Mouse (Mus musculus): ENCODE results near the gene Tex35. TPM values are rescaled to one million over a fixed set of nuclear protein-coding genes. Genes with fewer than 3 reads are reported as not detected.

Tex35 gene
- not detected in 2 replicates for total RNA-seq (2012; rRNA removed)

DNA sequence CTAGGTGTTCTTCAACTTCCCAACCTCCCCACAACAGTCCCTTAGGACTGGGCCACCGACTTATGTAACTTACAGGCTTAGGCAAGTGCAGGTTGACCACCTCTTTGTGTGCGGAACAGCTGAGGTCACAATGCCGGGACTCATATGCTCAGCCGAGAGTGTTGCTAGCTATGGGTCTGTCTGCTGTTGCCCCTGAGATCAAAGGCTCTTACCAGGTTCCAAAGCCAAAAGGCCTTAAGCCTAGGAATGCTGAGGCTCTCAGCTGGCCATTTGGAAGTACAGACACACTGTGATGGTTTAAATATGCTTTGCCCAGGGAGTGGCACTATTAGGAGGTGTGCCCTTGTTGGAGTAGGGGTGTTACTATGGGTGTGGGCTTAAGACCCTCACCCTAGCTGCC is at the start of gene Tex35:
TSS of gene Tex35 (minus strand) at position 101 of the 400 bp plus-strand sequence.
- H3K9me3 ChIP-seq (ENCODE audit: control insufficient read depth, insufficient read depth, low read depth, low read length): no peaks in the 10 kb centered on the region
- in situ Hi-C loops (cut with MboI; ENCODE audit: low sequenced_read_pairs in 2 of 2, unreplicated experiment in 2 of 2): no loop called here
- H3K4me3 ChIP-seq (ENCODE audit: insufficient read depth in 1 of 2, low read depth in 1 of 2, low read length in 2 of 2, poor library complexity in 1 of 2, severe bottlenecking in 1 of 2): no peak within 1 kb of the TSS
- no peaks in the 10 kb centered on the region for H3K4me1 ChIP-seq (ENCODE audit: control insufficient read depth in 2 of 2, insufficient read depth in 2 of 2, low read length in 2 of 2, poor library complexity in 1 of 2)
- H3K36me3 ChIP-seq (ENCODE audit: control insufficient read depth, insufficient read depth, low read length, poor library complexity, severe bottlenecking): no peaks in the 10 kb centered on the region
- TF ChIP-seq ZNF384 (IDR thresholded peaks at IDR 0.05; ENCODE audit: low read depth, low read length) (no peak), MAFK (IDR thresholded peaks at IDR 0.05; ENCODE audit: insufficient read depth, low read depth, low read length) (no peak), CHD2 (IDR thresholded peaks at IDR 0.05; ENCODE audit: low read depth, low read length) (no peak), HCFC1 (IDR thresholded peaks at IDR 0.05; ENCODE audit: borderline replicate concordance, insufficient read depth, low read length) (no peak), ZC3H11A (IDR thresholded peaks at IDR 0.05; ENCODE audit: borderline replicate concordance, low read depth, low read length) (no peak)
- no peak for DNase-seq (ENCODE audit: low read depth, low spot score)
- no peak within 1 kb of the TSS for H3K9ac ChIP-seq (ENCODE audit: insufficient read depth, low read depth, low read length, poor library complexity, severe bottlenecking)
- no peak within 1 kb of the TSS for H3K27ac ChIP-seq (ENCODE audit: insufficient read depth, low read depth, low read length, poor library complexity, severe bottlenecking)

DNA sequence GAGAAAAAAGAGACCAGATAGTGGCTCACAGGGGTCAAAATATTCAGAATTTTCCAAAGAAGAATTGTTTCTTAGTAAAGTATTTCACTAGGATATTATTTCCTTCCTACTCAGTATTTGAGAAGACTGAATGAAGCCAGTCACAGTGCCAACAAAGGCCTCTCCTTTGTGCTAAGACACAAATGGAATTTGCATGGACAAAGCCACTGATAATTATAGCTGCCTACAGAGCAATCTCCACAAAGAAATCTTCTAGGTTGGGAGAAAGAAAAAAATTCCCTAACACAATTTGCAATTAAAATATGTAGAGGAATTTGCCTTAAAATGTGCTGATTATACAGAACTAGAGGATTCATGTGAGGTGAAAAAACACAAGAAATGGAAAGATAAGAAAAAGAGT is 45.3 kb upstream of the Tex35 start:
- TF ChIP-seq CHD2 (IDR thresholded peaks at IDR 0.05; ENCODE audit: low read depth, low read length): no peak
- TF ChIP-seq ZNF384 (IDR thresholded peaks at IDR 0.05; ENCODE audit: low read depth, low read length): no peak
- TF ChIP-seq MAFK (IDR thresholded peaks at IDR 0.05; ENCODE audit: insufficient read depth, low read depth, low read length): no peak
- no peak for TF ChIP-seq ZC3H11A (IDR thresholded peaks at IDR 0.05; ENCODE audit: borderline replicate concordance, low read depth, low read length)
- TF ChIP-seq HCFC1 (IDR thresholded peaks at IDR 0.05; ENCODE audit: borderline replicate concordance, insufficient read depth, low read length): no peak
- Histone ChIP-seq H3K4me1 (ENCODE audit: control insufficient read depth in 2 of 2, insufficient read depth in 2 of 2, low read length in 2 of 2, poor library complexity in 1 of 2) (no peaks in the 10 kb centered on the region), H3K4me3 (ENCODE audit: insufficient read depth in 1 of 2, low read depth in 1 of 2, low read length in 2 of 2, poor library complexity in 1 of 2, severe bottlenecking in 1 of 2) (no peak overlapping the region), H3K9me3 (ENCODE audit: control insufficient read depth, insufficient read depth, low read depth, low read length) (no peaks in the 10 kb centered on the region), H3K27ac (ENCODE audit: insufficient read depth, low read depth, low read length, poor library complexity, severe bottlenecking) (no peak overlapping the region), H3K36me3 (ENCODE audit: control insufficient read depth, insufficient read depth, low read length, poor library complexity, severe bottlenecking) (peaks cover 4% of the 10 kb centered on the region; the same call in 1 of the 2 replicates), H3K9ac (ENCODE audit: insufficient read depth, low read depth, low read length, poor library complexity, severe bottlenecking) (no peak overlapping the region)
- in situ Hi-C loops (cut with MboI; ENCODE audit: low sequenced_read_pairs in 2 of 2, unreplicated experiment in 2 of 2): no loop called here
- DNase-seq (ENCODE audit: low read depth, low spot score): no peak

DNA sequence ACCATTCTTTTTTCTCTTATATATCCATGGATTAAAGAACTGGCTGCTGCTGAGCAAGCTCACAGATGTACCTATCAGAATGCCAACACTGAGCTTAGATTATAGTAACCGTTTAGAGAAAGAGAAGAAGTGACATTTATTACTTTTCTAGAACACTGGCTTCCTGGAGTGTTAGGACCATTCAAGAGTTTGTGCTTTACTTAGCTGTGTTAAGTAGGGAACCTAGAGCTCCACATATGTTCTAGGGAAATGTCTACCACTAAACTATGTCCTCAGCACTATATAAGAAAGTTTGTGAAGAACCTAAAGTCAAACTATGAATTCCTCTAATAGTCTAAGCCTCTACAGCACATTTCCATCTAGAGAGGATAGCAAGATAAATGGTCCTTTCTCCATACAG is 41.6 kb upstream of the Tex35 start:
- no peak for TF ChIP-seq ZNF384 (IDR thresholded peaks at IDR 0.05; ENCODE audit: low read depth, low read length)
- no peak for TF ChIP-seq MAFK (IDR thresholded peaks at IDR 0.05; ENCODE audit: insufficient read depth, low read depth, low read length)
- no peak for TF ChIP-seq ZC3H11A (IDR thresholded peaks at IDR 0.05; ENCODE audit: borderline replicate concordance, low read depth, low read length)
- TF ChIP-seq CHD2 (IDR thresholded peaks at IDR 0.05; ENCODE audit: low read depth, low read length): no peak
- no peak for TF ChIP-seq HCFC1 (IDR thresholded peaks at IDR 0.05; ENCODE audit: borderline replicate concordance, insufficient read depth, low read length)
- Histone ChIP-seq H3K4me1 (ENCODE audit: control insufficient read depth in 2 of 2, insufficient read depth in 2 of 2, low read length in 2 of 2, poor library complexity in 1 of 2) (no peaks in the 10 kb centered on the region), H3K9me3 (ENCODE audit: control insufficient read depth, insufficient read depth, low read depth, low read length) (no peaks in the 10 kb centered on the region), H3K27ac (ENCODE audit: insufficient read depth, low read depth, low read length, poor library complexity, severe bottlenecking) (no peak overlapping the region), H3K36me3 (ENCODE audit: control insufficient read depth, insufficient read depth, low read length, poor library complexity, severe bottlenecking) (no peaks in the 10 kb centered on the region), H3K9ac (ENCODE audit: insufficient read depth, low read depth, low read length, poor library complexity, severe bottlenecking) (no peak overlapping the region), H3K4me3 (ENCODE audit: insufficient read depth in 1 of 2, low read depth in 1 of 2, low read length in 2 of 2, poor library complexity in 1 of 2, severe bottlenecking in 1 of 2) (no peak overlapping the region)
- in situ Hi-C loops (cut with MboI; ENCODE audit: low sequenced_read_pairs in 2 of 2, unreplicated experiment in 2 of 2): no loop called here
- DNase-seq (ENCODE audit: low read depth, low spot score): no peak

DNA sequence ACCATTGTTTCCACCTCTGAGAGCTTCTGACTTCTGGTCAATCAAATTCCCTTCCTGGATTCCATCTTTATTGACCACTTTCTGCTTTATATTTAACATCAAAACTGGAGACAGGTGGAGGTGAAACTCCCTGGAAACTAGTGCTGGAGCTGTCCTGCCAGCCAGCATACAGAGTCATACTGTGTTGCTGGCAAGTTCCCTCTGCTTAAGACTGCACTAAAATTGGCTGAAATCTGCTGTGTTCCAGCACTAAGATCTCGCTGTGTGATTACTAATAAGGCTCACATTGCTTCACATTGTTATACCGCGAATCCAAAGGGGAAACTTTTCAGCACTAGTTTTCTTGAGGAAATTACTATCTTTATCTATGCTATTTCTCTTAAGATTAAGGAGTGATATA is 36.1 kb upstream of the Tex35 start:
- Histone ChIP-seq H3K27ac (ENCODE audit: insufficient read depth, low read depth, low read length, poor library complexity, severe bottlenecking) (no peak overlapping the region), H3K4me3 (ENCODE audit: insufficient read depth in 1 of 2, low read depth in 1 of 2, low read length in 2 of 2, poor library complexity in 1 of 2, severe bottlenecking in 1 of 2) (no peak overlapping the region), H3K9me3 (ENCODE audit: control insufficient read depth, insufficient read depth, low read depth, low read length) (no peaks in the 10 kb centered on the region), H3K36me3 (ENCODE audit: control insufficient read depth, insufficient read depth, low read length, poor library complexity, severe bottlenecking) (no peaks in the 10 kb centered on the region), H3K4me1 (ENCODE audit: control insufficient read depth in 2 of 2, insufficient read depth in 2 of 2, low read length in 2 of 2, poor library complexity in 1 of 2) (no peaks in the 10 kb centered on the region), H3K9ac (ENCODE audit: insufficient read depth, low read depth, low read length, poor library complexity, severe bottlenecking) (no peak overlapping the region)
- TF ChIP-seq MAFK (IDR thresholded peaks at IDR 0.05; ENCODE audit: insufficient read depth, low read depth, low read length) (no peak), ZNF384 (IDR thresholded peaks at IDR 0.05; ENCODE audit: low read depth, low read length) (no peak), HCFC1 (IDR thresholded peaks at IDR 0.05; ENCODE audit: borderline replicate concordance, insufficient read depth, low read length) (no peak), CHD2 (IDR thresholded peaks at IDR 0.05; ENCODE audit: low read depth, low read length) (no peak), ZC3H11A (IDR thresholded peaks at IDR 0.05; ENCODE audit: borderline replicate concordance, low read depth, low read length) (no peak)
- no peak for DNase-seq (ENCODE audit: low read depth, low spot score)
- in situ Hi-C loops (cut with MboI; ENCODE audit: low sequenced_read_pairs in 2 of 2, unreplicated experiment in 2 of 2): no loop called here

All from ES-E14 (cell line).